Mouse (Mus musculus): ENCODE results near the gene B3gnt6.

DNA sequence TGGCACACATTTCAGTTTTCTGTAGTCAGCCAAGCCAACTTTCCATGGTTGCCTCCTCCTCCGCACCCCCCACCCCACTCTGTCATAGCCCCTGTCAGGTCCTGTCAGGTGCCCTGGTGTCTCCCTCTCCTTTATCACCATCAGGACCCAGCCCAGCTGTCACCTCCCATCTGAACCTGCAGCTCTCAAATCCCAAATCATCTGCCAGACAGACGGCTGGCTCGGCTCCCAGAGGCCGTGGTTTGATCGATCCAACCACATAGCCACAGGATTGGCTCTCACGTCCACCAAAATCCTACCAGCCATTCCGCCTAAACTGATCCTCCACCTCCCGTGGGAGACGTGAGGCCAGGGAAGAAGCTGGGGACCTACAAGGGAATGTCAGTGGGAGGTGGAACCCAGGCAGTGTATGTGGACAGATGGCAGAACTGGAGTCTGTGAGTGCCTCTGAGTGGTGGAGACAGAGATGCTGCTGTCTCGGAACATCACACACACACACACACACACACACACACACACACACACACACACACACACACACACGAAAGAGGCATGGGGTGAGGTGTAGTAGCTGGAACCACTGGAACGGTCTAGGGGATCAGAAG lies 53.3 kb downstream of the B3gnt6 start:
- no peak for TF ChIP-seq USF1 (IDR thresholded peaks at IDR 0.05; ENCODE audit: low read depth)
- no peak for TF ChIP-seq POLR2A (IDR thresholded peaks at IDR 0.05; ENCODE audit: insufficient read length, low read depth)
- TF ChIP-seq REST (IDR thresholded peaks at IDR 0.05; ENCODE audit: insufficient read depth, insufficient read length), result no peak
- TF ChIP-seq CEBPB (IDR thresholded peaks at IDR 0.05; ENCODE audit: insufficient read depth, poor library complexity, severe bottlenecking), result no peak
- no peak for TF ChIP-seq MAX (IDR thresholded peaks at IDR 0.05; ENCODE audit: low read depth)
- no peak for TF ChIP-seq TCF12 (IDR thresholded peaks at IDR 0.05; ENCODE audit: insufficient read depth, poor library complexity, severe bottlenecking)

Data from myocyte (in vitro differentiated cells).